Mouse (Mus musculus): ENCODE measurements around the gene Rpl32.

GRCm38 (mm10) chr6:115801811-115802210 lies 6.7 kb downstream of the Rpl32 start:
- TF ChIP-seq MAX (IDR thresholded peaks at IDR 0.05) (no peak), CTCF (IDR thresholded peaks at IDR 0.05; ENCODE audit: control insufficient read depth, insufficient read depth, insufficient read length) (no peak), USF1 (IDR thresholded peaks at IDR 0.05; ENCODE audit: low read depth) (no peak), CEBPB (IDR thresholded peaks at IDR 0.05; ENCODE audit: low read depth) (no peak), MYOD1 (IDR thresholded peaks at IDR 0.05; ENCODE audit: control insufficient read depth, insufficient read length, low read depth) (no peak)
